Mouse (Mus musculus): Measurements from ENCODE around the gene Fam163a.

DNA sequence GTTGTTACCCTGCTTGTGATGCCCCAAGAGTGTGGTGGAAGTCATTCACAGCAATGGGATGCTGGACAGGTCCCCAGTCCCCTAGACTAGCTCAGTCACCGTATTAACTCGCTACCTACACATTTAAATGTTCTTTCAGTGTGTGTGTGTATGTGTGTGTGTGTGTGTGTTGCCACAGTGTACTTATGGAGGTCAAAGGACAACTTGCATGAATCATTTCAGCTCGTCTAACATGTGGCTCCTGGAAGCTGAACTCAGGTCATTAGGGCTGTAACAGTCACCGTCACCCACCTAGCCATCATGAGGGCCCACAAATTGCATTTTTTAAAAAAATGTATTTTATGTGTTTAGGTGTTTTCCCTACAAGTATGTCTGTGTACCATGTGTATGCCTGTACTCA, 142.6 kb downstream of the Fam163a start:
- no peak for TF ChIP-seq GATA1 (IDR thresholded peaks at IDR 0.05; ENCODE audit: low read length)
- TF ChIP-seq TAL1 (IDR thresholded peaks at IDR 0.05; ENCODE audit: low read length), result no peak

Measured in erythroblast, embryonic 14.5 days (primary cell).